Mouse (Mus musculus) thymus, adult 2 months (tissue): ENCODE results near the gene Khdc4. TPM values are rescaled to one million over a fixed set of nuclear protein-coding genes. Genes with fewer than 3 reads are reported as not detected.

Experiments used
- DNase-seq: peaks from one replicate; pipeline ENCODE4 v3.0.0; 2021
- H3K27ac ChIP-seq: fragments of 200-500 bp; 2 replicates; pipeline ENCODE4 v1.5.1; 2012; ENCODE audit warnings: low read length, control low read depth; ENCODE audit not compliant: control insufficient read depth, insufficient read depth
- H3K27me3 ChIP-seq: fragments of 200-500 bp; 2 replicates; pipeline ENCODE4 v1.6.1; 2012; ENCODE audit warnings: mild to moderate bottlenecking, low read length, moderate library complexity, mixed read lengths; ENCODE audit not compliant: control insufficient read depth, insufficient read depth
- H3K36me3 ChIP-seq: fragments of 200-500 bp; 2 replicates; pipeline ENCODE4 v1.6.1; 2012; ENCODE audit warnings: mild to moderate bottlenecking, low read length, moderate library complexity; ENCODE audit not compliant: control insufficient read depth, insufficient read depth
- H3K4me1 ChIP-seq: fragments of 200-500 bp; replicated peaks from 2 replicates; pipeline ENCODE4 v1.6.1; 2012; ENCODE audit warnings: low read length; ENCODE audit not compliant: control insufficient read depth, insufficient read depth
- H3K4me3 ChIP-seq: fragments of 200-500 bp; 2 replicates; pipeline ENCODE4 v1.5.1; 2012; ENCODE audit warnings: mild to moderate bottlenecking, low read length, control low read depth, moderate library complexity; ENCODE audit not compliant: control insufficient read depth, insufficient read depth
- CTCF ChIP-seq: fragments of 200-500 bp; IDR thresholded peaks from 2 replicates; pipeline ENCODE4 v1.5.1; 2012; ENCODE audit warnings: mild to moderate bottlenecking, control low read depth, low read length, moderate library complexity, borderline replicate concordance; ENCODE audit not compliant: control insufficient read depth, poor library complexity, insufficient read depth; ENCODE audit errors: extremely low read depth
- POLR2A ChIP-seq: fragments of 200-500 bp; IDR thresholded peaks from 2 replicates; pipeline ENCODE4 v1.6.1; 2012; ENCODE audit warnings: mild to moderate bottlenecking, low read length, control low read depth, moderate library complexity; ENCODE audit not compliant: control insufficient read depth, poor library complexity, insufficient read depth; ENCODE audit errors: extremely low read depth
- WGBS: fragments of 180-500 bp; shearing (Covaris S2); methylation state at CpG from one replicate; pipeline ENCODE4 v1.1.7; 2018; 5-methylcytosine and 5-hydroxymethylcytosine counted together
- polyA plus RNA-seq: library from polyadenylated mRNA; depleted of rRNA; stranded (reverse); fragments of >200 nt; gene quantifications from 2 replicates; pipeline ENCODE4 v1.2.3, GENCODE M21; 2012

Gene Khdc4
- polyA plus RNA-seq, 1 experiment: 124 TPM

GRCm38 (mm10) chr3:88686734-88687611 lies 1.4 kb downstream of the Khdc4 start:
- Histone ChIP-seq H3K4me3 (peak overlapping the region; percentile 74), H3K27me3 (no peaks in the 10 kb centered on the region), H3K36me3 (peaks cover 37% of the 10 kb centered on the region), H3K4me1 (peaks cover 5% of the 10 kb centered on the region), H3K27ac (no peak overlapping the region)
- DNase-seq: no peak
- WGBS: 46% methylated on average over 13 of the region's 13 CpGs
- TF ChIP-seq CTCF (no peak), POLR2A (no peak)

DNA sequence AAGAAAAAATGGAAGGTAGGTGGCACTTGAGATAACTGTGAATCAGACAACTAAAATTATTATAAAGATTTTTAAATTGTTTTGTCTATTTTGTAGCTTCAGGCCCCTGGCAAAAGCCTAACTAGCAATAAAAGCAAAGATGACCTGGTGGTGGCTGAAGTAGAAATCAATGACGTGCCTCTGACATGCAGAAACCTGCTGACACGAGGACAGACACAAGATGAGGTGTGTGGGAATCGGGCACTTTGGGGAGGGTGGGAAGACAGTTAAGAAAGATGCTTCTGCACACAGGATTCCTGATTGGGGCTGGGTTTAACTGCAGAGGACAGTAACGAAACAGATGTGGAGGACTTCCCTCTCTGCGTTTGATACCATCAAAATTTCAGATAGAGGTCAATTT lies 3.5 kb downstream of the Khdc4 start:
- H3K36me3 ChIP-seq: peaks cover 55% of the 10 kb centered on the region
- TF ChIP-seq POLR2A: no peak
- no peak for TF ChIP-seq CTCF

GRCm38 (mm10) chr3:88695545-88695944 lies 9.9 kb downstream of the Khdc4 start:
- peaks cover 96% of the 10 kb centered on the region for H3K36me3 ChIP-seq

More for the DNA sequence above, 3.5 kb downstream of the Khdc4 start:
- Histone ChIP-seq H3K27ac (no peak overlapping the region), H3K4me1 (peaks cover 5% of the 10 kb centered on the region), H3K27me3 (no peaks in the 10 kb centered on the region), H3K4me3 (no peak overlapping the region)
- 90% methylated on average over 5 of the region's 5 CpGs for WGBS
- DNase-seq: no peak

GRCm38 (mm10) chr3:88698051-88698450 lies 12.4 kb downstream of the Khdc4 start:
- TF ChIP-seq CTCF (no peak), POLR2A (no peak)
- 97% methylated on average over 1 of the region's 1 CpGs for WGBS
- Histone ChIP-seq H3K4me3 (no peak overlapping the region), H3K4me1 (no peaks in the 10 kb centered on the region), H3K27me3 (no peaks in the 10 kb centered on the region), H3K27ac (no peak overlapping the region), H3K36me3 (peaks cover 97% of the 10 kb centered on the region)
- no peak for DNase-seq

More at GRCm38 (mm10) chr3:88695545-88695944, 9.9 kb downstream of the Khdc4 start:
- H3K4me1 ChIP-seq: no peaks in the 10 kb centered on the region
- no peaks in the 10 kb centered on the region for H3K27me3 ChIP-seq
- no peak for DNase-seq
- TF ChIP-seq CTCF (no peak), POLR2A (no peak)
- no peak overlapping the region for H3K4me3 ChIP-seq
- no peak overlapping the region for H3K27ac ChIP-seq

DNA sequence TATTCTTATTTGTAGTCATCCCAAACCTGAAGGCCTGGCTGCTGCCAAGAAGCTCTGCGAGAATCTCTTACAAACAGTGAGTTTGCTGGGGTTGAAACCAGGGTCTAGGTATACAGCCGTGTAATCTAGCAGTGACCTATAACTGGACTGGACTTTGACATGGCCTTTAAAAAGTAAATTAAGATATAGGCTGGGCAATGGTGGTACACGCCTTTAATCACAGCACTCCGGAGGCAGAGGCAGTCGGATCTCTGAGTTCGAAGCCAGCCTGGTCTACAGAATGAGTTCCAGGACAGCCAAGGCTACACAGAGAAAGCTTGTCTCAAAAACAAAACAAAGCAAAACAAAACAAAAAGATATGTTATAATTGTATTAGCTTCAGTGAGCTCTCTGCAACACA lies 13.2 kb downstream of the Khdc4 start:
- Histone ChIP-seq H3K27me3 (no peaks in the 10 kb centered on the region), H3K27ac (no peak overlapping the region), H3K4me1 (no peaks in the 10 kb centered on the region), H3K4me3 (no peak overlapping the region), H3K36me3 (peaks cover 97% of the 10 kb centered on the region)
- DNase-seq: no peak
- 96% methylated on average over 6 of the region's 6 CpGs for WGBS
- TF ChIP-seq POLR2A (no peak), CTCF (no peak)

GRCm38 (mm10) chr3:88700247-88700646 lies 14.6 kb downstream of the Khdc4 start:
- peaks cover 97% of the 10 kb centered on the region for H3K36me3 ChIP-seq
- no peak for TF ChIP-seq POLR2A
- no peak for TF ChIP-seq CTCF

More at GRCm38 (mm10) chr3:88700247-88700646, 14.6 kb downstream of the Khdc4 start:
- no peak overlapping the region for H3K27ac ChIP-seq
- 97% methylated on average over 3 of the region's 3 CpGs for WGBS
- no peaks in the 10 kb centered on the region for H3K4me1 ChIP-seq
- no peaks in the 10 kb centered on the region for H3K27me3 ChIP-seq
- H3K4me3 ChIP-seq: no peak overlapping the region
- DNase-seq: no peak
